Mouse (Mus musculus) limb, embryonic 13.5 days (tissue): ENCODE results near the gene Large1. TPM values are rescaled to one million over a fixed set of nuclear protein-coding genes. Genes with fewer than 3 reads are reported as not detected.
A peak's percentile ranks its signal among the peaks of the same experiment; 100 is the strongest.
"Not testable (repeated sequence)": the region's sequence is repeated elsewhere in the genome, so short reads cannot be mapped to it uniquely, and the experiment has no call there.

Experiments used
- ATAC-seq: fragments of 200-750 bp; cut with Nextera tagmentation; 2 replicates; pipeline ENCODE4 v1.8.0; 2017; ENCODE audit warnings: low read depth, moderate number of reproducible peaks, moderate TSS enrichment; ENCODE audit not compliant: low FRiP score
- H3K27ac ChIP-seq: fragments of 300-500 bp; sonication (generic); 2 replicates; pipeline ENCODE4 v1.5.1; 2015; ENCODE audit warnings: inconsistent platforms, mild to moderate bottlenecking, moderate library complexity
- H3K27me3 ChIP-seq: fragments of 300-500 bp; sonication (generic); 2 replicates; pipeline ENCODE4 v1.6.1; 2015; ENCODE audit warnings: mild to moderate bottlenecking, inconsistent platforms
- H3K36me3 ChIP-seq: fragments of 300-500 bp; sonication (generic); 2 replicates; pipeline ENCODE4 v1.6.1; 2015; ENCODE audit warnings: inconsistent platforms, mild to moderate bottlenecking, moderate library complexity
- H3K4me1 ChIP-seq: fragments of 300-500 bp; sonication (generic); 2 replicates; pipeline ENCODE4 v1.6.1; 2015; ENCODE audit warnings: inconsistent platforms
- H3K4me2 ChIP-seq: fragments of 300-500 bp; sonication (generic); replicated peaks from 2 replicates; pipeline ENCODE4 v1.6.1; 2015; ENCODE audit warnings: inconsistent platforms, mild to moderate bottlenecking, moderate library complexity
- H3K4me3 ChIP-seq: fragments of 300-500 bp; sonication (generic); 2 replicates; pipeline ENCODE4 v1.5.1; 2015; ENCODE audit warnings: moderate library complexity, mild to moderate bottlenecking, inconsistent platforms
- H3K9ac ChIP-seq: fragments of 300-500 bp; sonication (generic); 2 replicates; pipeline ENCODE4 v1.6.1; 2015; ENCODE audit warnings: mild to moderate bottlenecking, inconsistent platforms
- H3K9me3 ChIP-seq: fragments of 300-500 bp; sonication (generic); 2 replicates; pipeline ENCODE4 v1.6.1; 2016; ENCODE audit warnings: inconsistent platforms
- WGBS: fragments of 180-500 bp; shearing (Covaris S2); methylation state at CpG from one replicate; pipeline ENCODE4 v1.1.7; 2015; 5-methylcytosine and 5-hydroxymethylcytosine counted together
- polyA plus RNA-seq: library from polyadenylated mRNA; unstranded; fragments of >200 nt; fragmentation: Nextera tagmentation; extraction: Ambion mirVana; gene quantifications from 2 replicates; pipeline ENCODE4 v1.2.1, GENCODE M21; 2015

Gene Large1
- polyA plus RNA-seq = 10.5 and 11.3 TPM in 2 replicates

DNA sequence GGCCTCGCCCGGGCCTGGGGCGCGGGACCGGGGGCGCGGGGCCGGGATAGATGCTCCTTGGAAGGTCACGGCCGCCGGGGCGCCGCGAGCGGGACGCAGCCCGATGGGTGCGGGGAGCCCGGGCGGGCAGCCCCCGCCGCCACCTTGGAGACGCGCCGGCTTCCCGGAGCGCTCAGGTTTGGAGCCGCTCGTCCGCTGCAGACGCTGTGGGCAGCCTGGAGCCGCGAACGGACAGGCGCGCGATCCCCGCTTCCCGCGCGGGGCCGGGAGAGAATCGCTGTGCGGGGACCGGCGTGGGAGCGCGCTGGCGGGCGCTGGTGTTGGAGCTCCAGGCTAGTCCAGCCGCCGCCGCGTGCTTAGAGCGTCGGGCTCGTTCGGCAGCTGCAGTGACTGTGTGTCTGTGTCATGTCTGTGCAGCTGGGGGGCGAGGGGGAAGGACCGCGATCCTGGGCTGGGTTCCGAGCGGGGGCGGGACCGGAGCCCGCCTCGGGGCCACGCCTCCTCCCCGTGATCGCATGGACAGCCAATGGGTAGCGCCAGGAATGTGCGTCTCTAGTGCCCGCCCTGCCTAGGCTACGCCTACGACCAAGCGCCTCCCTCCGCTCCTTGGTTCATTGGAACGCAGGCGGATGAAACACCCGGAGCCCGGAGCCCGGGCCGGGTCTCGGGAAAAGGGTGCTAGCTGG, at the start of gene Large1:
TSS of gene Large1 (minus strand) at position 433 of the 686 bp plus-strand sequence.
- Histone ChIP-seq H3K4me1 (peaks cover 34% of the 10 kb centered on the region), H3K4me3 (peak within 1 kb of the TSS; percentile 92), H3K27ac (peak within 1 kb of the TSS; percentile 91), H3K9ac (peak within 1 kb of the TSS; percentile 93), H3K36me3 (no peaks in the 10 kb centered on the region), H3K9me3 (no peaks in the 10 kb centered on the region), H3K4me2 (peak within 1 kb of the TSS; percentile 79), H3K27me3 (no peaks in the 10 kb centered on the region)
- peak; percentile 99 for ATAC-seq
- 0% methylated on average over 74 of the region's 84 CpGs for WGBS

DNA sequence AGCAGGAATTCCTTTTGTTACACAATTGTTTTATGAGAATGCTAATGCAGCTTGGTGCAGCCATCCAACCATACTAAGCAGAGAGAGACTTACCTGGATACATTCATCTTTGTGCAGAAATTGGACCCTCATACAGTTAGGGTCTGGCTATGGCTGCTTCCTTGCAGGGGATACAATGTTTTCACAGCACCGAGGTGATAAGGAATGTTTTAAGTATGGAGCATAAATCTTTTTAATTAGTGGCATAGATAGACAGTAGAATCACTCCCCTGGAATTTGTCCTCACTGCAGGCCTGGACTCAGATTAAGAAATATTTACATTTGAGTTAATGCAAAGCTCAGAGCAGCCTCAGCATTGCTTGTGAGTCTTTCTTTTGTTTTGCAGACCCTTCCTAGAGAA, 47.0 kb upstream of the Large1 start:
- WGBS = 29% methylated on average over 1 of the region's 1 CpGs
- no peaks in the 10 kb centered on the region for H3K4me1 ChIP-seq

DNA sequence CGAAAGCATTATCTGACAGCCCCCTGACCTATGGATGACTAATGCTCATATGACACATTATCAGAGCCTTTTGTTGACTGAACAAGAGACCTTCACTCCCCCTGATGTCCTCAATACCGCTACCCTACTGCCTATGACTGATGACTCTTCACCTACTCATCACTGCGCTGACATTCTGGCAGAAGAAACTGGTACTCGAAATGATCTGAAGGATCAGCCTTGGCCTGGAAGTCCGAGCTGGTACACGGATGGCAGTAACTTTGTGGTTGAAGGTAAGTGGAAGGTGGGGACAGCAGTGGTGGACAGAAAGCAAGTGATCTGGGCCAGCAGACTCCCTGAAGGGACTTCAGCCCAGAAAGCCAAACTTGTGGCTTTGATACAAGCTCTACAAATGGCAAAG, 19.7 kb upstream of the Large1 start:
- H3K4me1 ChIP-seq, H3K27me3 ChIP-seq, H3K4me2 ChIP-seq, H3K9me3 ChIP-seq, H3K4me3 ChIP-seq, H3K27ac ChIP-seq, ATAC-seq, H3K9ac ChIP-seq, H3K36me3 ChIP-seq: not testable (repeated sequence)
- WGBS = 88% methylated on average over 6 of the region's 6 CpGs

More for the DNA sequence above, 47.0 kb upstream of the Large1 start:
- Histone ChIP-seq H3K4me2 (no peak overlapping the region), H3K9me3 (no peaks in the 10 kb centered on the region), H3K9ac (no peak overlapping the region), H3K27me3 (no peaks in the 10 kb centered on the region), H3K4me3 (no peak overlapping the region), H3K36me3 (no peaks in the 10 kb centered on the region), H3K27ac (no peak overlapping the region)
- ATAC-seq = no peak

DNA sequence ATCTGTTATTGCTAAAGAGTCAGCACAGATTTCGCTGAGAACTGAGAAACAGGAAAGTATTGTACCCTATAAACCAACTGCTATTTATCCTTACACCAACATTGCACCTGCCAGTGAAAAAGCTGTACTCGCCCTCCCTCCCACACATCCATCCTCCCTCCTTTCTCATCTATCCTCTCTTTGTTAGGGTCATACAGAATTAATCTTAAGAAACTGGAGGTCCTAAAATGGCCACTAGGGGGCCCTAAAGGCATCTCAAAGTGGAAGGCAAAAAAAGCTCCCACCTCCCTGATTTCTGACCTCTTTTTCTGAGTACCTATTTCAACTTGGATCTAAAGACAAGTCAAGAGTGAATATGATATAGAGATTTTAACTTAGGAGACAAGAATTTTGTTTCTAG, 2.6 kb upstream of the Large1 start:
- ATAC-seq = no peak
- Histone ChIP-seq H3K9me3 (no peaks in the 10 kb centered on the region), H3K27me3 (no peaks in the 10 kb centered on the region), H3K4me1 (peaks cover 22% of the 10 kb centered on the region), H3K4me2 (no peak overlapping the region), H3K9ac (no peak overlapping the region), H3K4me3 (no peak overlapping the region), H3K27ac (no peak overlapping the region), H3K36me3 (no peaks in the 10 kb centered on the region)
- 15% methylated on average over 2 of the region's 2 CpGs for WGBS

DNA sequence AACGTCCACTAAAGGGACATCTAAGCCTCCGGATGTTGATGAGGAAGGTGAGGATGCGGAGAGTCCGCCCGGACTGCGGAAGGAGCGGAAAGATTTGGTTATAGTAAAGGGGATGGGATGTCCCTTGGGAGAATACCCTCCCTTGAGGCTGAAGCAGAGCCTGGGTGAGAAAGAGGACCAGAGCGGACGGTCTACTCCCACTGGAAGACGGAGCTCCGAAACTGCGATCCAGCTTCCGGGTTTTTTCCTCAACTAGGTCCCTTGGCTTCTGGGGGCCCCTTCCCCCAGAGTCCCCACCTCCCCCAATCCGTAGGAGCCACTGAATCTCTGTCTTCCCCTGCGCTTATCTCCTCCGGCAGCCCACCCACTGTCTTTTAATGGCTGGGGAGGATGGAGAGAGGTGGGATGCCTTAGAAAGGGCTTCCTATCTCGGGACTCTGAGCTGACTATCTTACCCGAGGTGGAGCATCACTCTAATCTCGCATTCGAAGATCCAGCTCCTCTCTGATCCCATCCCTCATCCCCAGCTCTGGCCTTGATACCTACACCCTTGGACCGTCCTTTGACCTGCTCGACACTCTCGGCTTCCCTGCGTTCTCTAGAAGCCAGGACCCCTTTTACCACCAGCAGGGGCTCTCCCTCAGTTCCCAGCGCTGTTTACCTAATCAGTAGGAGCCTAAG, 1.0 kb upstream of the Large1 start:
- H3K27ac ChIP-seq = no peak overlapping the region; the same call in 1 of the 2 replicates
- no peaks in the 10 kb centered on the region for H3K27me3 ChIP-seq
- H3K36me3 ChIP-seq = no peaks in the 10 kb centered on the region
- no peak for ATAC-seq
- WGBS = under 1% methylated on average over 25 of the region's 25 CpGs
- H3K9ac ChIP-seq = peak overlapping the region; percentile 66
- no peaks in the 10 kb centered on the region for H3K9me3 ChIP-seq
- peak overlapping the region; percentile 92 for H3K4me3 ChIP-seq
- H3K4me1 ChIP-seq = peaks cover 28% of the 10 kb centered on the region
- H3K4me2 ChIP-seq = peak overlapping the region; percentile 79

DNA sequence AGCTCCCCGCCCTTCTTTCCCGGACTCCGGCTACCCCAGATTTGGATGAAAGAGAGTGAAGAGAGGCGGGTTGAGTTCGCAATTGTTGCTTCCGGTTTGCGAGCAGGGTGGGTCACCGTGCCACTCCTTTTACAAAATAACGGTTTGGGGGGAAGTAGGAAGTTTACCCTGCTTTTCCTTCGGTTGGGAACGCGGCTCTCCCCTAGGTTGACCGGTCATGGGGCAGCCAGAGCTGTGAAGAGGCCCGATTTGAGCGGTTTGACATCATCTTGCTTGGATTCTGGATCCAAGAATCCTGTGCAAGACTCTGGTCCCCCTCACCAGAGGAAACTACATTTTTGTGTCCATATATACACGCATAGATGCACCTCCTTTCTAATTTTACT, 447 bp upstream of the Large1 start:
- Histone ChIP-seq H3K36me3 (no peaks in the 10 kb centered on the region), H3K27ac (peak overlapping the region; percentile 69), H3K4me2 (peak overlapping the region; percentile 79), H3K9me3 (no peaks in the 10 kb centered on the region), H3K27me3 (no peaks in the 10 kb centered on the region), H3K4me3 (peak overlapping the region; percentile 92), H3K4me1 (peaks cover 29% of the 10 kb centered on the region), H3K9ac (peak overlapping the region; percentile 66)
- peak; percentile 39 for ATAC-seq
- WGBS = 0% methylated on average over 16 of the region's 16 CpGs

DNA sequence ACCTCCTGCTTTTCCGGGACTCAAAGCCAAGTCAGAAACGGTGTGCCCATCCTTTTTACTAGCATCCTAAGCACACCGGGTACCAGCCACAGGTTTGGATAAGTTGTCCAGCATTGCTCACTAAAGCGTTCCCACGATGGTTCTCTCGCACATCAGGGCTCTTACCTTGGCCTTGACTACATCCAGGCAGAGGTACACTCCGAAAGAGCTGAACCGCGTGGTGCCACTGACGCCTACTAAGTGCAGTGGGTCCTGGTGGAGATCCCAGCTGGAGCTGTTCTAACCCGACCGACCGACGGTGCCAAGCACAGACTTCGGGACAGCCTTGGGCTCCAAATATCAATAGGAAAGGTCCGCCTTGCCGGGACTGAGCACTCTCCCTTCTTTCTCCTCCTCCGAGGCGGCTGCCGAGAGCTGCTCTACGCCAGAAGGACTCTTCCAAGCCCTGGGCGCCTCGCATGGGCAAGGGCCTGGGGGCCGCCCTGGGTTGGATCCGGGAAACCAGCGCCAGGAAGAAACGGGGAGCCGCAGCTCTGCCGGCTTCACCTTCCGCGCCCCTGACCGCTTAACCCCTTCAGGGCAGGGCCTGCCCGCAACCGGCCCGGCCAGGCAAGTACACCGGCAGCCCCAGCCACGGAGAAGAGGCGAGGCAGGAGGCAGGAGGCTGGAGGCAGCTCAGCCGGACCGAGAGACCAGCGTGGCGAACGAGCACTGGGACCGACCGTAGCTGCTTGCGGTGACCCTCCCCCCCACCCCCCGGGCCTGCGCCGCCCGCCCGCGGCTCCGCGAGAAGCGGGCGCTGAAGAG, 836 bp downstream of the Large1 start:
- Histone ChIP-seq H3K4me3 (peak overlapping the region; percentile 92), H3K4me1 (peaks cover 34% of the 10 kb centered on the region), H3K27me3 (no peaks in the 10 kb centered on the region), H3K4me2 (peak overlapping the region; percentile 79), H3K27ac (peak overlapping the region; percentile 91), H3K9ac (peak overlapping the region; percentile 93), H3K36me3 (no peaks in the 10 kb centered on the region), H3K9me3 (no peaks in the 10 kb centered on the region)
- ATAC-seq = peak; percentile 37
- under 1% methylated on average over 44 of the region's 56 CpGs for WGBS

DNA sequence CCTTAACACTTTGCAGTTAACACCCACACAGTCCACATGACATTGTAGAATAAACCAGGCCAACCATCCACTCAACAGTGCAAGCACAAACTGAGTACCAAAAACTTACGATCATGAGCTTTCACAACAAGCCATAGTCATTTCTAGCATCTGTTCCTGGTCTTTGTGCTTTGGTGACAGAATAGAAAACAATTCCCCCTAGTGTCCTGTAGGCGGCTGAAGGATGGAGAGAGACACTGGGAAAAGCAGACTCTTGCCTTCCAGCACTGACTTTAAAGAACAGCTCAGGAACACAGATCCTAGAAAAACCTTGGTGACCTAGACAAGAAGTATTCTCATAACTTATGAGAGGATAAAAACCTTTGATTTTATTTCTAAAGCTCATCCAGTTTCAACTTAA, 3.0 kb downstream of the Large1 start:
- H3K9me3 ChIP-seq = no peaks in the 10 kb centered on the region
- 27% methylated on average over 2 of the region's 2 CpGs for WGBS
- no peaks in the 10 kb centered on the region for H3K27me3 ChIP-seq
- no peak overlapping the region for H3K27ac ChIP-seq
- H3K36me3 ChIP-seq = no peaks in the 10 kb centered on the region
- peak overlapping the region; percentile 79 for H3K4me2 ChIP-seq
- ATAC-seq = no peak
- no peak overlapping the region for H3K9ac ChIP-seq
- peaks cover 32% of the 10 kb centered on the region for H3K4me1 ChIP-seq
- H3K4me3 ChIP-seq = peak overlapping the region; percentile 92; the same call in 1 of the 2 replicates

DNA sequence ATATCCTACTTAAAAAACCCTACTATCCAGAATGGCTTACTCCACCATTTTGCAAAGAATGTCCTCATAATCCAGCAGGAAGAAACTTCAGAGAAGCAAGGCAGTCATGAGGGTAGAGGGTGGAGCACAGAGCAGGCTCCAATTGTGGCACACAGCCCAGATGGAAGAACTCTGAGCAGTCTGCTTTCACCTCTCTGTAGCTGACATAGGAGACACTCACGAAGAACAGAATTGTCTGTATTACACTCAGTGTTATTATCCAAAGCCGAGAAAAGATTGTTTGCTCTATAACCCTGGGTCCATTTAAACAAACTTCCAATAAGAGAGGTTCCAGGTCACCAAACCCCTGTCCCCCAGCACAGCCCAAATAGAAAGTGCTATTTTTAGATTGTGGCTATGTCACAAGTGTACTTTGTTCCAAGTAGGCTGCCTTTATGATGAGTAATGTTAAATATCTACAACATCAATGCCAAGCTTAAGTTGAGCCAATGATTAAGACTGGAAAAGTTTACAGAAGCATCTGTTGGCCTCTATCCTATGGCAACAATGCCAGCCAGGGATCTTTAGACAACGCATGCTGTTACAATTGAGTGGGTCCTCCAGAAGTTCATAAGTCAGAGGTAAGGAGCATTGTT, 10.5 kb downstream of the Large1 start:
- Histone ChIP-seq H3K36me3 (no peaks in the 10 kb centered on the region), H3K4me3 (no peak overlapping the region), H3K9me3 (no peaks in the 10 kb centered on the region), H3K4me1 (no peaks in the 10 kb centered on the region), H3K27me3 (no peaks in the 10 kb centered on the region), H3K9ac (no peak overlapping the region), H3K4me2 (no peak overlapping the region), H3K27ac (no peak overlapping the region)
- WGBS = 85% methylated on average over 3 of the region's 3 CpGs
- no peak for ATAC-seq

DNA sequence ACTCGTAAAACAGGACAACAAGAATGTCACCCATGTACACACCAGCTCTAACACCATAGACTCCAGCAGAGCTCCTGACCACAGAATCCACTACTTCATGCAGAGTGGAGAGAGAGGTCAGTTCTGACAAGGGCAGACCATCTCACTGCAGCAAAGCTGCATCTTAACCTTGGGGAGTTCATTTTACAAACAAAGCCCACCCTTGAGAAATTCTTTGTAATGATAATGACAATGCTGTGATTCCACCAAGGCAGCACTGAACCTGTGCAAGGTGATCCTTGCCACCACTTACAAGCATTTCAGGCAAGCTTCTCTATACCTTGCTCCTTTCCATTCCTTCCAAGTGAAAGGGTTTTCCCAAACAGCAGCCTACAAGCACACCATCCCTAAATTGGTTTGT, 16.5 kb downstream of the Large1 start:
- Histone ChIP-seq H3K4me2 (no peak overlapping the region), H3K4me1 (no peaks in the 10 kb centered on the region), H3K36me3 (peaks cover 12% of the 10 kb centered on the region), H3K27ac (no peak overlapping the region), H3K27me3 (no peaks in the 10 kb centered on the region), H3K9me3 (no peaks in the 10 kb centered on the region), H3K4me3 (no peak overlapping the region), H3K9ac (no peak overlapping the region)
- no peak for ATAC-seq
- 44% methylated on average over 1 of the region's 1 CpGs for WGBS

DNA sequence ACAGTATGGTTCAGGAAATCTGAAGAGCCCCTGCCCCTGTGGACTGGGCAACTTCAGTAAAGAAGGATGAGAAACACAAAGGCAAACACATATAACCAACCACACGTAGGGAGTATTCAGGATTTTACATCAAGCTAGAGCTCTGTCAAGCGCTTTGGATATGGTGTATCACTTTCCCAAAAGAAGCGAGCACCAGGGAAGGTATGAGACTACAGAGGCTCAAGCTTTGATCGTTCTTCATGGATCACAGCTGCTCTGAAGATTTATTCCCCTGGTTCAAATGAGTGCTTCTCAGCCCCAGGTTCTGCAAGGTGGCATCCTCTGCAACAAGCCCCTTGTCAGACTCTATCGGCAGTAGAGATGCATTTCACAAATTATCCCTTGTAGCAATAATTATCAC, 24.2 kb downstream of the Large1 start:
- H3K4me3 ChIP-seq = no peak overlapping the region
- peaks cover 18% of the 10 kb centered on the region for H3K4me1 ChIP-seq
- no peak overlapping the region for H3K27ac ChIP-seq
- no peak for ATAC-seq
- H3K4me2 ChIP-seq = no peak overlapping the region
- H3K27me3 ChIP-seq = no peaks in the 10 kb centered on the region
- H3K9ac ChIP-seq = no peak overlapping the region
- peaks cover 13% of the 10 kb centered on the region for H3K36me3 ChIP-seq
- H3K9me3 ChIP-seq = no peaks in the 10 kb centered on the region
- WGBS = 83% methylated on average over 5 of the region's 5 CpGs

DNA sequence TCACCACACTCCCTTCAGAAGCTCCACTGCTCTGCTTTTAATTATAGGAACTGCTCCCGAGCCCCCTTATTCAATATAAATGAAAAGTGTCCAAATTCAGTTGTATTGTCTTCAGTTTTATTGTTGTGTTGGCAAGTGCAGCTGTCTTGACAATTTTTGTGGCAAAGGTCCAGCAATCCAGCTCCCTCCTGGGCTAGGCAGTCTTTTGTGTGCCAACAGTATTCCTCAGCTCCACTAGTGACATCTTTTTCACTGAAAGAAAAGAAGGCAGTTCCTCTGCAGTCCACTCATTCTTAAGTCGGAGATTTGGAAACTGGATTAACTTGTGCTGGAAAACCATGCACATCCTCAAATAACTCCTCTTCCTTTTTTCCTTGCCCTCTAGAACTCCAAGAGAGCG, 25.3 kb downstream of the Large1 start:
- H3K4me3 ChIP-seq = no peak overlapping the region
- no peak for ATAC-seq
- peaks cover 18% of the 10 kb centered on the region for H3K4me1 ChIP-seq
- 75% methylated on average over 3 of the region's 3 CpGs for WGBS
- H3K36me3 ChIP-seq = peaks cover 13% of the 10 kb centered on the region
- H3K9ac ChIP-seq = no peak overlapping the region
- H3K4me2 ChIP-seq = no peak overlapping the region
- no peak overlapping the region for H3K27ac ChIP-seq
- H3K27me3 ChIP-seq = no peaks in the 10 kb centered on the region
- no peaks in the 10 kb centered on the region for H3K9me3 ChIP-seq
